Mouse (Mus musculus): ENCODE measurements around the gene Caskin1. TPM values are rescaled to one million over a fixed set of nuclear protein-coding genes. Genes with fewer than 3 reads are reported as not detected.

Caskin1 gene
- polyA plus RNA-seq, 1 experiment from 2014 or later = 25.0 TPM

DNA sequence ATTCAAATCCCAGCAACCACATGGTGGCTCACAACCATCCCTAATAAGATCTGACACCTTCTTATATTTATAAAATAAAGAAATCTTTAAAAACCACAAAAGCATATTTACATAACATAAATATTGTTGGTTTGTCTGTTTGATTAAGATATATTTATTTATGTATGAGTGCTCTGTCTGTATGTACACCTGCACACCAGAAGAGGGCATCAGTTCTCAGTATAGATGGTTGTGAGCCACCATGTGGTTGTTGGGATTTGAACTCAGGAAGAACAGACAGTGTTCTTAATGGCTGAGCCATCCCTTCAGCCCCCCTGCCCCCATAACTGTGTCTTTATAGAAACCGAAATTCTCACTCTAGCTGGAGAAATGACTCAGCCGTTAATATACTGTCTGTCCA, 56.8 kb downstream of the Caskin1 start:
- peaks cover 7% of the 10 kb centered on the region for H3K4me1 ChIP-seq
- H3K4me2 ChIP-seq (replicated peaks) = no peak overlapping the region
- H3K27me3 ChIP-seq = peaks cover 27% of the 10 kb centered on the region
- WGBS = 85% methylated on average over 2 of the region's 2 CpGs
- no peaks in the 10 kb centered on the region for H3K9me3 ChIP-seq (replicated peaks)
- no peak overlapping the region for H3K27ac ChIP-seq
- H3K9ac ChIP-seq = no peak overlapping the region
- ATAC-seq (ENCODE audit: low FRiP score) = no peak
- no peaks in the 10 kb centered on the region for H3K36me3 ChIP-seq
- no peak overlapping the region for H3K4me3 ChIP-seq

DNA sequence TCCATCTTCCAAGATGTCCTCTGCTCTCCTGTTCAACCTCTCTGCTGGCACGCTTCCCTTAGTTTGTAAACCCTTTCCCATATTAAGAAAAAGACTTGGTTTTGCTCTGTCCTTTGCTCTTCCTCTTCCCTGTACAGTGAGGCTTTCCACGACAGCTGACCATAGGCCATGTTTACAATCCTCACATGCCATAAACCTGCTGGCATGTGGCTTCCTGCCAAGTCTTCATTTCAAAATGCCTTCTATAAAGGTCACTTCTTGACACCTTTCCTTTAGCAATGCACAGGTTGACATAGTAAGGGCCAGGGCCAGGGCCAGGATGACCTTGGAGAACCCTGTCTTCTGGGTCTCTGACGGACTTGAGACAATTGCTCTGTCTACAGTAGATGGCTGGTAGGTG, 57.8 kb downstream of the Caskin1 start:
- ATAC-seq (ENCODE audit: low FRiP score) = no peak
- H3K27ac ChIP-seq = no peak overlapping the region
- WGBS = 79% methylated on average over 3 of the region's 3 CpGs
- no peaks in the 10 kb centered on the region for H3K9me3 ChIP-seq (replicated peaks)
- peaks cover 13% of the 10 kb centered on the region for H3K4me1 ChIP-seq
- H3K9ac ChIP-seq = no peak overlapping the region
- H3K4me2 ChIP-seq (replicated peaks) = no peak overlapping the region
- H3K36me3 ChIP-seq = no peaks in the 10 kb centered on the region
- peaks cover 27% of the 10 kb centered on the region for H3K27me3 ChIP-seq
- no peak overlapping the region for H3K4me3 ChIP-seq

DNA sequence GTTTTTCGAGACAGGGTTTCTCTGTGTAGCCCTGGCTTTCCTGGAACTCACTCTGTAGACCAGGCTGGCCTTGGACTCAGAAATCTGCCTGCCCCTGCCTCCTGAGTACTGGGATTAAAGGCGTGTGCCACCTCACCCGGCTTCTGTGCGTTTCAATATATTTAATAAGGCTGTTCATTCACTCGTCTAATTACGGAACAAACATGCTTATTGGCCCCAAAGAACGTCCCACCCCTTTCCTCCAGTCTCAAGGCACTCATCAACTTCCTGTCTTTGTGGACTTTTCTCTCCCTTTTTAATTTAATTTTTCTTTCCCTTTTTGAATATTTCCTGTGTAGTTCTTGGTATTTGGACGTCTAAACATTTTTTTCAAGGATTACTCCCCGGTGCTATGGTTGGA, 60.0 kb downstream of the Caskin1 start:
- Histone ChIP-seq H3K36me3 (no peaks in the 10 kb centered on the region), H3K9me3 (replicated peaks) (no peaks in the 10 kb centered on the region), H3K27me3 (peaks cover 27% of the 10 kb centered on the region), H3K9ac (no peak overlapping the region), H3K27ac (no peak overlapping the region), H3K4me3 (no peak overlapping the region), H3K4me2 (replicated peaks) (peak overlapping the region; percentile 84), H3K4me1 (peaks cover 28% of the 10 kb centered on the region)
- ATAC-seq (ENCODE audit: low FRiP score) = no peak
- WGBS = 39% methylated on average over 9 of the region's 9 CpGs

DNA sequence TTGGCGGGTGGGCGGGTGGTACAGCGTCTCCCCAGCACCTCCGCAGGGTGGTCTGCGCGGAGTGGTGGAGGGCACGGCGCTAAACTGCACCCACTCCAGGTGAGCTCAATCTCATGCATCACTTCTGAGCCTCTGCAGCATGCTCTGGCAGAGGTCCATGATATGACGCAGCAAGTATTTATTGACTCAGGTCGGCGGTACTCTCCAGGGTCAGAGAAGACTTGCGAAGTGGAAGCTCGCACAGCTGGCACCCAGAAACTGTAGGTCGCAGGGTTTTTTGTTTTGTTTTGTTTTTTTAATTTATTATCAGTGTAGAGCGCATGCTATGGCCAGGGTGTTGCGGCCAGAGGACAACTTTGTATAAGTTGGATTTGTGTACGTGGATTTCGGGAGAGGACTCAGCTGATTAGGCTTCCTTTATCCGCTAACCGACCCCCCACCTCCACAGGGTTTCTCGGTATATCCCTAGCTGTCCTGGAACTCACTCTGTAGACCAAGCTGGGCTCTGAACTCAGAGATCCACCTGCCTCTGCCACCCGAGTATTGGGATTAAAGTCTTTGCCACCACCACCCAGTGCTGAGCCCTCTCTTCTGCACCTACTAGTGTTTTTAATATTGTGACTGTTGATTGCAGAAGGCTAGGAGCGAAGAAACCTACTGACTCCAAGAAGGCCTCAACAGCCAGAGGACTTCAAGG, 60.7 kb downstream of the Caskin1 start:
- peak; percentile 1; the same call in 1 of the 2 replicates for ATAC-seq (ENCODE audit: low FRiP score)
- Histone ChIP-seq H3K9ac (no peak overlapping the region), H3K27ac (0 out of 2 replicates have a peak overlapping the region, but pooled peaks have one; percentile 99), H3K9me3 (replicated peaks) (no peaks in the 10 kb centered on the region), H3K4me1 (peaks cover 28% of the 10 kb centered on the region), H3K4me3 (peak overlapping the region; percentile 91), H3K27me3 (peaks cover 27% of the 10 kb centered on the region), H3K36me3 (no peaks in the 10 kb centered on the region), H3K4me2 (replicated peaks) (peak overlapping the region; percentile 84)
- 4% methylated on average over 23 of the region's 23 CpGs for WGBS

DNA sequence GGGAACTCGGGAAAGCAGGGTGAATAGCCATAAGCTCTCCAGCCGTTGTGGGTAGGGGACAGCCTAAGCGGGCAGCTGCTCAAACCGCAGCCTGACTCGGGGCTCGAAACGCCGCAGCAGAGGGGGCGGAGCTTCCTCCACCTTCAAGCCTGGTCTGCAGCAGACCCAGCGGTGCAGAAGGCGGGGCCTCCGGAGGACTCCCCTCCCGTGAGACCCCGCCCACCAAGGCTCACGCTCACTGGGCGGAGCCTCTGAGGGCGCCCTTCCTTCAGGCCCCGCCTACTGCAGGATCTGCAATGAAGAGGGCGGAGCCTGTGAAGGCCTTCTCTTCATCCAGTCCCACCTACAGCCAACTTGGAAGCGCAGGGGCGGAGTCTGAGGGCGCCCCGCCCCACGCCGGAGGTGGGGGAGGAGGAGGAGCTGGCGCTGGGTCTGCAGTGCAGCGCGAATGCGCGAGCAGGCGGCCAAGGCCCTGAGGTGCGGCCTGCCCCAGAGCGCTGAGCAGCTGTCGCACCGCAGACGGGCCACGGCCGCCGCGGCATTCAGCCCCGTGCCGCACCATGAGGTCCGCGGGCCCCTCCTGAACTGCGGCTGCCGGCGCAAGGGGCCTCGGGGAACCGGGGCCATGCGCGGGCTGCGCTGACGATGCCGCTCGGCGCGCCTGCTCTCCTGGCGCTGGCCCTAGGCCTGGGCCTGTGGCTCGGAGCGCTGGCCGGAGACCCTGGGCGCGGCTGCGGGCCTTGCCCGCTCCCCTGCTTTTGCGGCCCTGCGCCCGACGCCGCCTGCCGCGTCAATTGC, 61.4 kb downstream of the Caskin1 start, which contains the start of gene Pkd1:
TSS of gene Pkd1 (plus strand) at position 217 of the 798 bp plus-strand sequence.
- peak within 1 kb of the TSS; percentile 99 for H3K27ac ChIP-seq
- peaks cover 28% of the 10 kb centered on the region for H3K4me1 ChIP-seq
- H3K27me3 ChIP-seq = peaks cover 24% of the 10 kb centered on the region
- peak within 1 kb of the TSS; percentile 91 for H3K4me3 ChIP-seq
- peak; percentile 95 for ATAC-seq (ENCODE audit: low FRiP score)
- H3K36me3 ChIP-seq = no peaks in the 10 kb centered on the region
- no peaks in the 10 kb centered on the region for H3K9me3 ChIP-seq (replicated peaks)
- under 1% methylated on average over 65 of the region's 72 CpGs for WGBS
- peak within 1 kb of the TSS; percentile 84 for H3K4me2 ChIP-seq (replicated peaks)
- H3K9ac ChIP-seq = peak within 1 kb of the TSS; percentile 92

DNA sequence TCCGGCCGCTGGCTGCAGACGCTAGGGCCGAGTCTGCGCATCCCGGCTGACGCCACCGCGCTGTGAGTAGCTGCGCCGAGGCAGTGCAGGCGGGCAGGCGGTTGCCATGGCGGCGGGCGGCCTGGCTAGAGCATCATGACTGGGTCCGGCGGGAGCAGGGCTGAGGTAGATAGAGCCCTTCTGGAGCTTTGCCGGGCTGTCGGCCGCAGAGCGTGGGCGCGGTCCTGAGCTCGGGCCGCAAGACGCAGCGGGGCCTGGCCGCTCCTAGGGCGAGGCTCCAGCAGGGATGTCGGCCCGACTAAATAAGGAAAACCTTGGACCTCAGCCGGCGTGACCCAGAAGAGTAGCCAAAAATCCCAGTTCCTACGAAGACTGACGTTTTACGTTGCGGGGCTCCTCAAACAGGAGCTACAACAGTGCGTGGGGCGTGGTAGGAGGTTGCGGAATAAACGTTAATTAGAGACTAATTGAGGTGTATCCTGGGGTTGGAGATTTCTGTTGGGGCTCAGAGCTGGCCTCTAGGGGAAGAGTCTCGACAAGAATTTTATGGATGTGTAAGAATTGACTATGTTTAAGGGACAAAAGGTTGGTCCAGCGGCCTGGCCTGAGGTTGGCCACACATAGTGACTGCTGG, 62.1 kb downstream of the Caskin1 start:
- Histone ChIP-seq H3K9me3 (replicated peaks) (no peaks in the 10 kb centered on the region), H3K4me1 (peaks cover 28% of the 10 kb centered on the region), H3K36me3 (no peaks in the 10 kb centered on the region), H3K4me2 (replicated peaks) (peak overlapping the region; percentile 84), H3K9ac (peak overlapping the region; percentile 92), H3K4me3 (peak overlapping the region; percentile 91), H3K27me3 (peaks cover 21% of the 10 kb centered on the region), H3K27ac (peak overlapping the region; percentile 99)
- ATAC-seq (ENCODE audit: low FRiP score) = peak; percentile 90
- under 1% methylated on average over 44 of the region's 44 CpGs for WGBS

DNA sequence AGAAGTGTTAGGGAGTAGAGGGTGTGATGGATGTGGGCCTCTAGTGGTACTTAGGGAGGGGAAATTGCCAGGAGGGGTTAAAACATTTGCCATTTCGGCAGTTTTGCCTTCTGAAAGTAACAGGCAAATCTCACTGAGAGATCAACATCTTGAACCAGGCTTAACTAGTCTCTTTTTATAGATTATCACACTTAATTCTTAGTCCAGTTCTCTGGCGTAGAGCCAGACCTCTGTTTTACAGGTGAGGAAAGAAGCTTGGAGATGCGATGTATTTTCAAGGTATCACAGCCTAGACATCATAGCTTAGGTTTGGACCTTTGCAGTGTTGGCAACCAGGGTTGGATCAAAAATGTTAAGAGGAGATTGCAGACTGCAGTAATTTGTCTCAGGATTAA, 62.6 kb downstream of the Caskin1 start:
- peak overlapping the region; percentile 84 for H3K4me2 ChIP-seq (replicated peaks)
- 63% methylated on average over 3 of the region's 3 CpGs for WGBS
- peaks cover 28% of the 10 kb centered on the region for H3K4me1 ChIP-seq
- peaks cover 21% of the 10 kb centered on the region for H3K27me3 ChIP-seq
- H3K9me3 ChIP-seq (replicated peaks) = no peaks in the 10 kb centered on the region
- H3K36me3 ChIP-seq = no peaks in the 10 kb centered on the region
- no peak for ATAC-seq (ENCODE audit: low FRiP score)
- peak overlapping the region; percentile 91 for H3K4me3 ChIP-seq
- peak overlapping the region; percentile 92 for H3K9ac ChIP-seq
- peak overlapping the region; percentile 99 for H3K27ac ChIP-seq

DNA sequence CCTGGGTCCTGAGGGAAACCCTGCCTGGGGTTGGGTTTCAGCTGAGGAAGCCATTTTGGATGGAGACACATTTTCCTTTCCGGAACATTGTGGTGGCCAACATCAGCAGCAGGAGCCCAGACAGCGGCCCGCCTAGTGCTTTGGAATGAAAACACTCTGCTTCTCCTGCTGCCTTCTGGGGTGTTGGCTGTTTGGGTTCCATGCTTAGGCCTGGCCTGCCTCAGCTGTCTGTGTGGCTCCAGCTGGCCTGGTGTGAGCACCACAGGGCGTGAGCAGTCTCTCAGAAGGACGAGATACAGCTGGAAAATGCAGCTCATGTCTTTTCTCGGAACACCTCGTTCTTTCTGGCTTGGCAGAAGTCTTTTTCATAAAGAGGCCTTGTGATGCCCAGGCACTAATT, 68.7 kb downstream of the Caskin1 start:
- H3K4me3 ChIP-seq = no peak overlapping the region
- H3K27ac ChIP-seq = no peak overlapping the region
- WGBS = 88% methylated on average over 7 of the region's 7 CpGs
- no peak overlapping the region for H3K4me2 ChIP-seq (replicated peaks)
- no peaks in the 10 kb centered on the region for H3K36me3 ChIP-seq
- H3K9ac ChIP-seq = no peak overlapping the region
- H3K9me3 ChIP-seq (replicated peaks) = no peaks in the 10 kb centered on the region
- peaks cover 33% of the 10 kb centered on the region for H3K4me1 ChIP-seq
- no peak for ATAC-seq (ENCODE audit: low FRiP score)
- no peaks in the 10 kb centered on the region for H3K27me3 ChIP-seq

Other genes with a start within 250 kb of the Caskin1 start
- 49.2 and 53.3 TPM in 2 replicates for gene Ccnf, start 237.1 kb upstream of the Caskin1 start, polyA plus RNA-seq (2016; fragmentation: Nextera tagmentation; extraction: Ambion mirVana)
- gene Abca17, start 137.5 kb upstream of the Caskin1 start, polyA plus RNA-seq (2016; fragmentation: Nextera tagmentation; extraction: Ambion mirVana) = 0.15 and 0.16 TPM in 2 replicates
- 21.4 and 21.7 TPM in 2 replicates for gene Abca3, start 136.7 kb upstream of the Caskin1 start, polyA plus RNA-seq (2016; fragmentation: Nextera tagmentation; extraction: Ambion mirVana)
- gene Rnps1, start 74.0 kb upstream of the Caskin1 start, polyA plus RNA-seq (2016; fragmentation: Nextera tagmentation; extraction: Ambion mirVana) = 326 and 328 TPM in 2 replicates
- 59.3 and 62.4 TPM in 2 replicates for gene Eci1, start 62.0 kb upstream of the Caskin1 start, polyA plus RNA-seq (2016; fragmentation: Nextera tagmentation; extraction: Ambion mirVana)
- 4.2 and 7.0 TPM in 2 replicates for gene Dnase1l2, start 45.5 kb upstream of the Caskin1 start, polyA plus RNA-seq (2016; fragmentation: Nextera tagmentation; extraction: Ambion mirVana)
- 35.3 and 39.4 TPM in 2 replicates for gene E4f1, start 18.3 kb upstream of the Caskin1 start, polyA plus RNA-seq (2016; fragmentation: Nextera tagmentation; extraction: Ambion mirVana)
- 52.5 and 57.3 TPM in 2 replicates for gene Pgp, start 18.2 kb upstream of the Caskin1 start, polyA plus RNA-seq (2016; fragmentation: Nextera tagmentation; extraction: Ambion mirVana)
- 1.2 TPM in 1 of 2 replicates, not detected in the other for gene Bricd5, start 14.7 kb upstream of the Caskin1 start, polyA plus RNA-seq (2016; fragmentation: Nextera tagmentation; extraction: Ambion mirVana)
- 35.2 and 36.9 TPM in 2 replicates for gene Mlst8, start 9.5 kb upstream of the Caskin1 start, polyA plus RNA-seq (2016; fragmentation: Nextera tagmentation; extraction: Ambion mirVana)
- gene Traf7, start 39.3 kb downstream of the Caskin1 start, polyA plus RNA-seq (2016; fragmentation: Nextera tagmentation; extraction: Ambion mirVana) = 86.5 and 87.0 TPM in 2 replicates
- gene Rab26, start 45.6 kb downstream of the Caskin1 start, polyA plus RNA-seq (2016; fragmentation: Nextera tagmentation; extraction: Ambion mirVana) = 2.1 and 2.8 TPM in 2 replicates
- gene Pkd1, start 61.2 kb downstream of the Caskin1 start, polyA plus RNA-seq (2016; fragmentation: Nextera tagmentation; extraction: Ambion mirVana) = 20.5 and 25.5 TPM in 2 replicates
- gene Tsc2, start 144.0 kb downstream of the Caskin1 start, polyA plus RNA-seq (2016; fragmentation: Nextera tagmentation; extraction: Ambion mirVana) = 85.5 and 86.2 TPM in 2 replicates
- 14.4 and 15.7 TPM in 2 replicates for gene Nthl1, start 144.1 kb downstream of the Caskin1 start, polyA plus RNA-seq (2016; fragmentation: Nextera tagmentation; extraction: Ambion mirVana)
- 39.2 and 39.6 TPM in 2 replicates for gene Slc9a3r2, start 161.7 kb downstream of the Caskin1 start, polyA plus RNA-seq (2016; fragmentation: Nextera tagmentation; extraction: Ambion mirVana)
- not detected in 2 replicates for gene Npw, start 169.9 kb downstream of the Caskin1 start, polyA plus RNA-seq (2016; fragmentation: Nextera tagmentation; extraction: Ambion mirVana)
- gene Zfp598, start 181.1 kb downstream of the Caskin1 start, polyA plus RNA-seq (2016; fragmentation: Nextera tagmentation; extraction: Ambion mirVana) = 23.0 and 25.2 TPM in 2 replicates
- 30.6 and 32.1 TPM in 2 replicates for gene Syngr3, start 201.4 kb downstream of the Caskin1 start, polyA plus RNA-seq (2016; fragmentation: Nextera tagmentation; extraction: Ambion mirVana)
- 42.2 and 42.4 TPM in 2 replicates for gene Gfer, start 207.6 kb downstream of the Caskin1 start, polyA plus RNA-seq (2016; fragmentation: Nextera tagmentation; extraction: Ambion mirVana)
- 3.6 and 4.8 TPM in 2 replicates for gene Noxo1, start 207.6 kb downstream of the Caskin1 start, polyA plus RNA-seq (2016; fragmentation: Nextera tagmentation; extraction: Ambion mirVana)
- gene Tbl3, start 219.1 kb downstream of the Caskin1 start, polyA plus RNA-seq (2016; fragmentation: Nextera tagmentation; extraction: Ambion mirVana) = 76.9 and 79.7 TPM in 2 replicates
- 0.18 and 0.35 TPM in 2 replicates for gene Rnf151, start 229.5 kb downstream of the Caskin1 start, polyA plus RNA-seq (2016; fragmentation: Nextera tagmentation; extraction: Ambion mirVana)
- gene Rps2, start 229.5 kb downstream of the Caskin1 start, polyA plus RNA-seq (2016; fragmentation: Nextera tagmentation; extraction: Ambion mirVana) = 795 and 841 TPM in 2 replicates
- 199 and 214 TPM in 2 replicates for gene Ndufb10, start 235.9 kb downstream of the Caskin1 start, polyA plus RNA-seq (2016; fragmentation: Nextera tagmentation; extraction: Ambion mirVana)
- not detected in 2 replicates for gene Rpl3l, start 239.2 kb downstream of the Caskin1 start, polyA plus RNA-seq (2016; fragmentation: Nextera tagmentation; extraction: Ambion mirVana)
- 21.8 and 22.6 TPM in 2 replicates for gene Msrb1, start 248.0 kb downstream of the Caskin1 start, polyA plus RNA-seq (2016; fragmentation: Nextera tagmentation; extraction: Ambion mirVana)

Data from hindbrain, embryonic 12.5 days (tissue).